Mouse (Mus musculus): ENCODE results near the gene Mcm10.

GRCm38 (mm10) chr2:5043476-5043761 is 30.8 kb upstream of the Mcm10 start:
- TF ChIP-seq CTCF (IDR thresholded peaks at IDR 0.05; ENCODE audit: borderline replicate concordance, insufficient read depth, low read depth, low read length) (no peak), POLR2A (IDR thresholded peaks at IDR 0.05; ENCODE audit: borderline replicate concordance, insufficient read depth, low read length) (no peak)
